Mouse (Mus musculus): Measurements from ENCODE around the gene Gm21095.
"Not testable (repeated sequence)": the region's sequence is repeated elsewhere in the genome, so short reads cannot be mapped to it uniquely, and the experiment has no call there.

Gene Gm21095

GRCm38 (mm10) chrY:84096979-84097378, at the start of gene Gm21095:
Gene Gm21095 (plus strand): TSS chrY:84097279.
- DNase-seq (ENCODE audit: low spot score) = not testable (repeated sequence)
